Mouse (Mus musculus) spleen, postnatal 36 days (tissue): Measurements from ENCODE around the gene Eci2.
A peak's percentile ranks its signal among the peaks of the same experiment; 100 is the strongest.
"Not testable (repeated sequence)": the region's sequence is repeated elsewhere in the genome, so short reads cannot be mapped to it uniquely, and the experiment has no call there.

Source experiments
- DNase-seq, 2 experiments: peaks; one replicate each; pipeline ENCODE4 v3.0.0; 2022; ENCODE audit warnings: low spot score in 2 of 2, mixed read lengths in 1 of 2

Gene Eci2

DNA sequence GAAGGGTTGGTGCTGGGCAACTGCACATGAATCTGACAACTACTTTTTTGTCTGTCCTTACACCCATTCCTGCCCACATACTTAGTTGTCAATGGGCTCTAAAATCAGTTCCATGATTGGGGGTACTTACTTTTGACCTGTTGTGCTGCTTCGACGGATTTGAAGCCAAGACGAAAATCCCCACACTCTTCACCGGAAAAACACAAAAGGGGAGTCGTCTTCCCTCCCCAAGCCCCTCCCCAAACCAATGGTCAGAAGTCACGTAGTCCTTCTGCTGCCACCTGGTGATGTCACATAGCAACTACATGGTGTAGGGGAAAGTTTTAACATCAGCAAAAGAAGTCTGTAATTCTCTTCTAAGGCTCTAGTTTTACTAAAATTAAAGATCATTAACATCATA, at the start of gene Eci2:
Eci2 (minus strand) TSS at position 218 of the 400 bp plus-strand sequence.
- DNase-seq: peak; percentile 6 to 13

DNA sequence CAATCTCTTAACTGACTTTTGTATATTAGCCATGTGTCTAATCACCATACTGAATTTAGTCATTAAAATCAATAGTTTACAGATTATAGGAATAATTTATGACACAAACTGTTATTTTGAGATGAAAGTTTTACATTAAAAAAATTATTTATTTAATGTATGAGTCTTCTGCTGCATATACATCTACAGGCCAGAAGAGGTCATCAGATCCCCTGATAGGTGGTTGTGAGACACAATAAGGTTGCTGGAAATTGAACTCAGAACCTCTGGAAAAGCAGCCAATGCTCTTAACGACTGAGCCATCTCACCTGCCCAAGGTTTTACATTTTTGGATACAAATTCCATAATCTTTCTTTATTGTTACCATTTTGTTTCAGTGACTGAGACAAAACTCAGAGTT, 48.0 kb upstream of the Eci2 start:
- no peak for DNase-seq

DNA sequence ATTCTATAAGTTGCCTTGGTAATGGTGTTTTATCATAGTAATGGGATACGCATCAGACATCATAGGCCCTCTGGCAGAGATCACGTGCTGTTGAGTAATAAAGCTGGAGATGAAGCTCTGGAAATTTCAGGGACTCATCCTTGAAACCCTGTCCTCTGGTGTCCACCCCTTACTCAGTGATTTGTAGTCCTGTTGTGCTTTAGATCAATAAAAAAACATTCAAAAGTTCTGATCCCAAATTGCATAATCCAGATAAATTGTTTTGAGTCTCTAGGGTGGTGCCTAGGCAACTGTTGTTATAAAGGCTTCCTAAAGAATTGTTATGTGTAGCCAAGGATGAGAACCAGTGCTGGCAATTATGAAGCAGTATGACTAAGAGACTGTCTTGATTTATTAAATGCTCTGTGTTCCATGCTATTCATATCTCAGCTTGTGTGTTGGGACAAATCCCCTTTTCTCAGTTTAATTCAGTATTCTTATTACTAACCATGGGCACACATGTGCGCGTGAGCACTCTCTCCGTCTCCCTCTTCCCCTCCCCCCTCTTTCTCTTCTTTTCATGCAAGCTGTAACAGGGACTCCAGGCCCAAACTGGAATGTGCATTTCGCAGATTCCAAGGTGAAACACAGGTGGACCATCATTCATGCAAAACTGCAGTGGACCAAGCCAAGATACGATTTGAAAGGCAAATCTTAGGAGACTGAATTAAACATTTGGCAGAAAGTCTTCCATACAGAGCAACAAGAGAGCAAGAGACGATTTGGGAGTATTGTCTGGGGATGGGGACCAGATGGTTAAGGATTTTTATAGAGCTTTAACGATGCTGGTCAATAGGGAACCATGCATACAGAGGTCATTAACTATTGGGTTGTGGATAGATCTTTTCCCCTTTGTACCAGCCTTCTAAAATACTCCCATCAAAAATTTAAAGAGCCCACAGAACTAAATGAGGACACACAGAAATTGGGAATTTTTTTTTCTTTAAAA, 43.9 kb upstream of the Eci2 start:
- DNase-seq: no peak

DNA sequence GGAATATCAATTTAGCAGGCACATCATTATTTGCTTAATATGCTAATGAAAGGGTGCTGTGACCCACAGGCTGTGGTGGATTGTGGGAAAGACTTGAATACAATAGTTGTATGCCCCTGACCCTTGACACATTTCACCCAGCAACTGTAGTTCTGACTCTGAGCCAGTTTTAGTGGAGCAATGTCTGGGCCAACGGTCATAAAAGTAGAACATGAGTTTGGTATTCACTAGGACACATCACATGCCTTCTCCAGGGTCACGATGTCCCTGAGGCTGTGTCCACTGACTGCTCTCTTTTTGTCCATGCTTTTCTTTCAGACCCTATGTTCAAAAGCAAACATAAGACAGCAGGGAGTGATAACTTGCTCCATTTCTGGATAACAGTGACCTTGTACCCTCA, 40.2 kb upstream of the Eci2 start:
- no peak for DNase-seq

DNA sequence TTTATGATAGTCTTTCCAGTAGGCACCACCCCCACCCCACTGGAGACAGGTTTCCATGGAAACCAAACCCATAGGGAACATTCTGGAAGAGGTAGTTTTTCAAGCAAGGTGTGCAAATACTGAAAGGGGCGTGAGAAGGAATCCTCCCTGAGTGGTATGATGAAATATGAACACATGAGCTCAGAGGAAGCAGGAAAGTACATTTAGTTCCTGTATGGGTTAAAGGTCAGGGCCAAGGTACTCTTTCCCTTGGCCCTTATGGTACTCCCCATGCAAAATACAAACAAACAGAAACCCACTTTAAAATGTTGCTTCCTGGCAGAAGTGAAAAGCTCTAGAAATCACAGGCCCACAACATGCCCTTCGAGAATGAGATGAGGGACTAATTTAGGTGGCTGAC, 39.1 kb upstream of the Eci2 start:
- DNase-seq: no peak

DNA sequence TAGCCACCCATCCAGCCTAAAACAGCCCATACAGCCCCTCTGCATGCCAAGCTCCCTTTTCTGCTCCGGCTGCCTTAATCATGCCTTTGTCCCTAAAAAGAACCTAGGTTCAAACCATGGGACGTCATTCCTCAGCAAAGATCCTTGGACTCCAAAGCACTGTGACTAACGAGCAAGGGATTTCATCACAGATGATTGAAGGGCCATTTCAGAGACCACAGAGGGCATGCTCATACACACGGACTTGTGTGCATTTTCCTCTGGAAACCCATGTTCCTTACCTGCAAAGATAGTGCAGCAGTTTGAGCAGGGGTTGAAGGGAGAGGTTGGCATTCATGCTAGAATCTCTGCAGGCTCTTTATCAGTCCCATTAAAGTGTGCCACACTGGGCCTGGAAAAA, 37.5 kb upstream of the Eci2 start:
- no peak for DNase-seq

DNA sequence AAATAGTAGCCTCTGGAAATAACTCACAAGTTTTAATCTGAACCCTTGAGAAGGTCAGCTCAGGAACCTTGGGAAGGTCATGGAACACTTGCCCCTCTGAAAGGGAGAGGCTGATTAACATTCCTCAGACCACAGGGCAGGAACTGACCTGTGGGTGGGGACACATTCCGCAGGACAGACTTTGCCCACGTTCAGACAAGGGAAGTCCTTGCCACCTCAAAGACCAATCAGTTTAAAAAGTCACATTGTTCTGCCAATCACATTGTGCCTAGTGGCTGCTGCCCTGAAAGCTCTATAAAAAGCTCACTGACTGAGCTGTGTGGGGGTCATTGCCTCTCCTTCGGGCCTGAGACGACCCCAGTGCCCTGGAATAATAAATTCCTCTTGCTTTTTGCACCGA, 31.2 kb upstream of the Eci2 start:
- DNase-seq: no peak

DNA sequence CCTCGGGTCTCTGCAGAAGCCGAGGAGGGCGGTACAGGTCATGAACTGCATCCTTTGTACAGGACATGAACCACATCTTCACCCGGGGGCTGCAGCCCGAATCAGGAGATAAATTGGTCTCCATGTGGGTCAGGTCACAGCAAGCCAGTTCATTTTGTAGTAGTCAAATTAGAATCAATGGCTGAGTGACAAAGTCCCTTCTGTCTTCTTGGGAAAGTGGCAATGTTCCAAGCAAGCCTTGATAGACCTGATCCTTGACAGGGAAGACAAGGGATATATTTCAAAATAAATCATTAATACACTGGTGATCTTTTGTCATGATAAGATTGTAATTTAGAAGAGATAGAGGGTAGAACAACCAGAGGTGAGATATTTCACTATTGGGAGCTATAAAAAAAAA, 9.6 kb upstream of the Eci2 start:
- DNase-seq: no peak

DNA sequence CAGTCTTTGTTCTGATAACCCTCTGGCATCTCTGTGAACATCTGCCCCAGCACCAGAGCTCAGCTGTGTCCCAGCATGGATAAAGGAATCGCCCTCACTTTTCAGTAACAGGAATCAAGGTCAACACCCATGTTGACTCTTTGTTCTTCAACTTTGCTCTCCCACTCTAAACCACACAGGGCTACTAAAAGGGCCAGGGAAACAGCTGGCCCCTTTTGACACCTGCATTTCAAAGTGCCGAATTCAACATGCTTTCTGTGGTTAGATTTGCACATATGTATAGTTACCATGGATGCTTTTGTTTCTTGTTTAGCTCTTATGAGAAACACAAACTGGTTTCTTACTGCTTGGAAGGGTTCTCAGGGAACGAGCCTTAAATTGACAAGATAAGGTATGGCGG, 8.8 kb upstream of the Eci2 start:
- DNase-seq: no peak

DNA sequence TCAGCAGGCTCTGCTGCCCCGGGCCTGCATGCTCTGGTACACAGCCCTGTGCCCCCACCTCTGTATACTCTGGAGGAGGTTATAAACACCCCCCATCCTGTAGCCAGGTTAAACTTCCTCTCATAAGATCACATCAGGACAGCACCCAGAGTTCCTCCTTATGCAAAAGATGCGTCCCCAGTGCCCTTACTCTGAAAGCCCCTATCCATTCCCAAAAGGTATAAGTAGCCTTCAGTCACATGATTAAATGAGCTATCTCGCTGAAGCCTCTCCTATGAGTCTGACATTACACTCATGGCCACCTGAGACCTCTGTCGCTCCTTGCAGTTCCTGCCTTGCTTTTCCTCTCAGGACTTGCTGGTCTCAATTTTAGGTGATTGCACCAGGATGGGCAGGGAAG, 6.7 kb upstream of the Eci2 start:
- no peak for DNase-seq

DNA sequence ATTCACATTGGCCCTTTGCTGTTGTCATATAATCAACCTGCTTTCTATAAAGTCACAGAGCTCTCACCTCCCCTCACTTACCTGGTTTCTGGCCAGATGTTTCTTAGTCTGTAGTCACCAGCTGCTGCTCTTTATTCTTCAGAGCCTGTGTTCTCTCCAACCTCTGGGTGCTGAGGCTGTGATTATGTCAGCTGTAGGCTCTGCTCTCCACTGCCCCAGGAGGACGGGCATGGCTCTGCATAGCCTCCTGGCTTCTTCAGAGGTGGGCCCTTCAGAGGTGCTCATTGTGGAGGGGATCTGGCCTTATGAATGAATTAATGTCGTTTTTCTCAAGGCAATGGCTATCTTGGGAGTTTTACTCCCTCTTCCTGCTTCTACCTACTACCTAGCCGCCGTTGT, 4.8 kb upstream of the Eci2 start:
- DNase-seq: no peak

DNA sequence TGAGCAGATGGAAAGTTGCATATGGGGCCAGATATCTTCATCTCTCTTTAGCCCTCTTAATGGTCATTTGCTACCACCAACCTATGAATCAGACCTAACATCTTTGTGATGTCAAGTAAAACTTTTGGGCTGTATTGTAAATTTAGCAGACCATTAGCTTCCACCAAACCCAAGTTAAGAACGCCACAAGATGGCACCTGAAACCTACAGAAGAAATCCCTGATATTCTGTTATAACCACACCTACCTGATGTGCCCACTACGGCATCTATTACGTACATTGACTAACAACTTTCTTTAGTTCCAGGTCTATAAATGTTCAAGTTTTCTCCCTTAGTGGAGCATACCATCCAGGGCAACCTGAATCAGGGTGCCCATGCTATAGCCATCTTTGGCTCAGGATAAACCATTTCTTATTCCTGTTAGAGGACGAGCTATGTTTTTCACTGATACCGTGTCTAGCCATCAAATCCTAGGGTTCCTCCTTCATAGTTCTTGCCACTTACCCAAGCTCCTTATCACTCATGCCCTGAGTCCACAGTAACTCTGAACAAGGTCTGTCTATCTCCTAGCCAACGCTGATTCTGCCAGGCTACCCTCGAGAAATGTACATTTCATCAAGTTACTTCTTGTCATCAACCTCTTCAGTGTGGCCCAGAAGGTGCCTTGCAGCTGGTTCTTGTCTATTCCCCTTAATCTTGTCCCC, 4.2 kb upstream of the Eci2 start:
- no peak for DNase-seq

DNA sequence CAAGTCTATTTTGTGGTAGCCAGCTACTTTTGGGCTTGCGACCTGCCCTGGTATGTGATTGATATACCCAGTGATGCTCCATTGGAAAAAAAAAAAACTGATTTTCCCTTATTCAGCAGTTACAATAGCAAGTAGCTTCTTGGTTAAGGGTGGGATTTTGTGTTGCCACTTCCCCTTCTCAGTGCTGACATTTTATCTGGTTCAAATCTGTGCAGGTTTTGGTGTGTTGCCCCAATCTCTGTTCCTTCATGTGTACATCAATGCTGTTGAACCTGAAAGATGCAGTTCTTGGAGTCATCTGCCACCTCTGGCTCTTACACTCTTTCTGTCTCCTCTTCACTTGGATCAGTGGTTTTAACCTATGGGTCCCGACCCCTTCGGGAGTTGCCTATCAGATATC, 1.5 kb upstream of the Eci2 start:
- no peak for DNase-seq

DNA sequence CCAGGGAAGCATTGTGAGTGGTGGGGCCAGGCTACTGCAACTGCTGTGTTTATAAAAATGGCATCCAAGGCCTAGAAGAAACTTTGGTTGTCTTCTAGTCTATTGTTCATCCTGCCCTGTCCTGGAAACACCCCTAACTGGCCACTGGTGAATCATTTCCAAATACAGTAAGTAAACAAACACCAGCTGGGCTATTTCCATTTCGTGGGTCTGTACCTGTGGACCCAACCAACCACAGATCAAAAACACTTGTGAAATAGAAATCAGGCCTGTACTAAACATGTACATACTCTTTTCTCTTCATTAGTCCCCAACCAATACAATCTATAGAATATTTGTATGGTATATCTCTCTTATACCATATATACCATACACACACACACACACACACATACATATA, 3.5 kb downstream of the Eci2 start:
- not testable (repeated sequence) for DNase-seq

DNA sequence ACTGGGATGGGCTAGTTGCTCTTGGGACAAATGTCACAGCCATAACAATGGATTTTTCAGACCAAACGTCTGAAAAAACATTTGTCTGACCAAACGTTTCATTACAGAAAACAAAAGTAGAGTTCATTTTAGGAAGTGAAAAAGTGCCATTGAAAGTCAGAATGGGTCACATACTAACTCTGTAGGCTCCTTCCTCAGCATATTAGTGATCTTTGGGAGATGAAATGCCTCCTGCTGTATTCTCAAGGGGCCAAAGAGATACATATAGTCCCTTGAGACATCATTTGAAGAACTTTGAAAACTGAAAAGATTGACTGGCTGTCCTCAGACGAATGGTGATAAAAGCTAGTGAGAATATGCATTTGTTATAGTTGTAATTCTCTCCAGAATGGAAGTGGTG, 6.5 kb downstream of the Eci2 start:
- no peak for DNase-seq

DNA sequence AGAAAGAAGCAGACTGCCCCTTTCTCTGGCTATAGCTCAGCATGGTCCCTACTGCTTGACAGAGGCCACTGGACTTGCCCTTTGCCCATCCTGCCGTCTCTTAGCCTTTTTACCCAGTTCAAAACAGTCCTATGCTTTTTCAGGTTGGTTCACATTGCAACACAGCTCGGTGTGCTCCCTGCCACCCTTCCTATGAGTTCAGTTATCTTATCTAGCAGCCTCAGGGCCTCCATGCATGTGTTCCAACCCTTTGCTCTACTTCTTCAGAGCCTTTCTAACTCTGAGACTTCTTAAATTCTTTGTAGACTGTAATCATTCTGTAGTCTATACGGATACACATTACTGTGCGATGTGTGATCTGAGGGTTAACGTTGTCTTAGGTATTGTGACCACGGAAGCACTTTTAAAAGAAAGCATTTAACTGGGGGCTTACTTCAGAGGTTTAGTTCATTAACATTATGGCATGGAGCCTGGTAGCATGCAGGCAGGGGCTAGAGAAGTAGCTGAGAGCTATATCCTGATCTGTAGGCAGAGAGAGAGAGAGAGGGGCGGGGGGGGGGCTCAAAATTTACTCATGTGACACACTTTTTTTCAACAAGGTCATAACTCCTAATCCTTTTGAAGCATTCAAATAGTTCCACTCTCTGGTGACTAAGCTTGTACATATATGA, 7.9 kb downstream of the Eci2 start:
- no peak for DNase-seq

DNA sequence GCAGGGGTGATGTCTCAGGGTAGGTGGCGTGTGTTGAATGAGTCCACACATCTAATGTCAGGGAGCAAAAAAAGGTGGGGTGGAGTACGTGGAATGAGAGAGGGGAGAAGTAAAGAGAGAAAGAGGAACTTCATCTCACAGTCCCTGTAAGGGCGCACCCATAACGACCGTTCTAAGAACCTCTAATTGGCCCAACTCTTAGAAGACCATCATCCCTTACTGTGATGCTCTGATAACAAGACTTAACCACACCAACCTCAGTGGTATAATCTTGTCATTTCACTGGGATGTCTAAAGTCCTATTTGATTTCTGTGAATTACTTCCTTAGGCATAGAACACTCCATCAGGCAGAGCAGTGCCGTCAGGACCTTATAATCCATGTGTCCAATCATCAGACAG, 9.5 kb downstream of the Eci2 start:
- DNase-seq: no peak

DNA sequence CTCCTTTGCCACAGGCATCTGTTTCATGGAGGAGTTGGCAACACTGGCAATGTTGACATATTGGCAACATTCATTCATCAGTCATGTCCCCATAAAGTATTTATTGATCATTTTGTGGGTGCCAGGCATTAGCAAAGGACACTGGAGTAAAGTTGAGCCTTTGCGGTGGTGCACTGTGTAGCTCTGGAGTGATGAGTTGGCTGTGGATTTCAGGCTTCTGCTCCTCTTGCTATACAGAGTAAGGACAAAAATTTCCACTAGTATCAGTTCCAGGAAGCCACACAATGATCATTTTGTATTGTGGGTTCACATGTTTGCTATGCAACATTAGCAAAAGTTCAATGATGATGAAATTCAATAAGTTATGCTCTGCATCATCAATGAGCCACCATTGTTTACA, 10.8 kb downstream of the Eci2 start:
- no peak for DNase-seq

DNA sequence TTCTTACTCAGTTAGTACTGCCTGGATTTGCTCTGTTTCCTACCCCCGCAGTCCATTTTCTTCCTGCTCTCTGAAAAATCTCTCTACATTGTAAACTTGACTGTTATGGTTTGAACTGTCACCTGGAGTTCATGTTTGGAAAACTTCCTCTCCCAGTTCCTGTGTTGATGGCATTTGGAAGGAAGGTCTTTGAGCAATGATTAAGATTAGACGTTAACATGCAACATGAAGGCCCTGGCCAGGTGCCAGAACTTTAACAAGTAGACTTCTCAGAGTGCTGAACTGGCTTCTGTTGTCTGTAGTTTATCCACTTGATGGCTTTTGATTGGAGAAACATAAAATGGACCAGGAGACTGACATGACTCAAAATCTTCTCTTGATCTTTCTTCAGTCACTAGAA, 31.0 kb downstream of the Eci2 start:
- DNase-seq: no peak

DNA sequence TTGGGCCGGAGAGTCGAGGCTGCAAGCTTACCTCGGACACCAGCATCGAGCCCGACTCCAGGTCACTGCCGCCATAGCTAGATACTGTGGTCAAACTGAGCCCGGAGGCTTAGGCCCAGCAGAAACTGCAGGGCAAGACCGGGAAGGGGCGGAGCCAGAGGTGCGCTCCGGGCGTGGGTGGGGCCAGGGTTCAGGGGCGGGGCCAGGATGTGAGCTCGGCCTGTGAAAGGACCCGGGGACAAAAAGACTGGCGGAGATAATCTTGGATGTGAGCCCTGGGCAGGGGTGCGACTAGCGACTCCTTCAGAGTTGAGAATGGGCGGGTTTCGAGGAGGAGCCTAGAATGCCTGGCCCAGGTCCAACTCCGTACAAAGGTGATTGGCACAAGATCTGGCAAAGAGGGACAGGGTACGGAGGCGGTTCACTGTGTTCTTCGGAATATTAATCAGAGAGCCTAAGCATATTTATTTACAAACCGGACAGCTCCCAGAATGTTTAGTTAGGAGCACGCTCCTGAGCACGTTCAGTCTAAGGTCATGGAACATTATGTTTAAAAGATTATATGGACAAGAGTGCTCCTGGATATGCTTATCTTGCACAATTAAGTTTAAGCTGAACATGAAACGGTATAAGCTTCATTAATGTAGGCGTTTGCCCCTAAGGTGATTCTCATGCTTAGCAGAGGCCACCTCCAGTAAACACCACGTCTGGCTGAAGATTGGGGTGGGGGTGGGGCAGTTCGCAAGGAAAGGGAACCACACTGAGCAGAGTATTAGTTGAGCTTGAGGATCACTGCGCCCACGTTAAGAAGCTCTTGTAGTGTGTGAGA, 32.7 kb downstream of the Eci2 start:
- peak; percentile 89 to 91 for DNase-seq

DNA sequence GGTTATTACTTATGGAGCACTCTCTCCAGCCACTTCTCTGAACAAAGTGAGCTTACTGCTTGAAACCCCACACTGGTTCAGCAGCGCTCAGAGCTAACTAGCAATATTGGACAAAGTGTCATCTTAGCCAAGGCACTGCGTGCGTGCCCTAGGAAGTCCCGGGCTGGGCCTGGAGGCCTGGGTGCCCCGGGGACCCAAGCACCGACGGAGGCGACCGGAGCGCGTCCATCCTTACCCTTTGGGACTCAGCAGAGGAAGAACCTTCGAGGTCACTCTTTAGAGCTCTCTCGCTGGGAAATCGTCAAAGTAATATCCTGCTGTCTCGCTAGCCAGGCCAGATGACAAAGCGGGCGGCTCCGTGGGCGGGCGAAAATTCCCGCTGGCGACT, 33.3 kb downstream of the Eci2 start:
- peak; percentile 4 to 21 for DNase-seq

DNA sequence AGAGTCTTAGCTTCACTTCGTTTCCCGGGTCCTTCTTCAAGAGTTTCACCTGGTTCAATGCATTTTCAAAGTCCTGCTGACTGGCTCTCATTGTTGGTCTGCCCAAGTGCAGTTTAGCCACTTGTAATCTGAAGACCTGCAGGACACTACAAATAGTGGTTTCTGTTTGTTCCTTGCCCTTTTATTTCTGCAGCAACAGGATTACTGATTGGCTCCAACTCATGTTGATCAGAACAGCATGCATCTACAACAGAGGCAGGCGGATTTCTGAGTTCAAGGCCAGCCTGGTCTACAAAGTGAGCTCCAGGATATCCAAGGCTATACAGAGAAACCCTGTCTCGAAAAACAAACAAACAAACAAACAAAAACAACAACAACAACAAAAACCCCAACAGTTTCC, 33.8 kb downstream of the Eci2 start:
- DNase-seq: no peak
